ENCODE assay signal across 7 mouse cellular contexts in the genomic region with DNA sequence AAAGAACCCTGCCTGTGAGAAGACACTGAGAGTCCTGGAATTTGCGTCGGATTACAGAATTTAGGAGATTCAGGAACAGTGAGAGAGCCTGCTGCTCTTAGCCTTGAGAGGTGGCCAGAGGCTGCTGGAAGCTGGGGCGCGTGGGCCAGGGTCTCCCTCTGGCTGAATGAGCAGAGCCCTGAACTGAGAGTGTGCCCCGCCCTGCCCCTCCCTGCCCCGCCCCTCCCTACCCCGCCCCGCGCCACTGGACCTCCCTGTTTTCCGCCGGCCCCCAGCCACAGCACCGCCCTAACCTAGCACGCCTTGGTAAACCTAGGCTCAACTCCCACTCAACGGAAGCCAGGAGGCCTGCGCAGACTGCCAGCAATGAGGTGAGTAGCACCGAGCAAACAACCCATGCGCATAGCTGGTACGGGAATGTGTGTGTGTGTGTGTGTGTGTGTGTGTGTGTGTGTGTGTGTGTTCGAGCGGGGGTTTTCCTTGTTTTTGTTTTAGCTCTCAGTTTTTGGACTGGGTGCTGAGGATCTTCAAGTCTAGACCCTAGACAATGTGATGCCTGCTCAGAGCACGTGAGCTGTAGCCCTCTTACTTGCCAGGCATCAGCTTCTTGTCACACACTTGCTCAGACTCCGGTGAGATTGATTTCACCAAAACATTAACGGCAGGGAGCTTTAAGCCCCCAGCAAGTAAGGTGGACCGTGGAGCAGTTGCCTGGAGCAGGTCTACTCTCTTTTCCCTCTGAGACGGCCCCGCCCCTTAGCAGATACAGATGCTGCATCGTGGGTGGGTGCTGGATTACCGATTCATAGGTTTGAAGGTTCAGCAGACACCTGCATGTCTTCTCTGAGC. TPM values are rescaled to one million over a fixed set of nuclear protein-coding genes. Genes with fewer than 3 reads are reported as not detected.
A peak's percentile ranks its signal among the peaks of the same experiment; 100 is the strongest.
DNase-seq lines count a peak whose midpoint lies in the region; ATAC-seq and TF ChIP-seq lines count a peak whose summit lies in the region.

A gene (plus strand): TSS at position 290 of the 849 bp plus-strand sequence.

- WGBS in spleen, adult 2 months = 15% methylated on average over 26 of the region's 28 CpGs
- WGBS in heart, embryonic 16.5 days = 10% methylated on average over 27 of the region's 28 CpGs
- WGBS in limb, embryonic 10.5 days = 11% methylated on average over 28 of the region's 28 CpGs
- WGBS in stomach, embryonic 14.5 days = 7% methylated on average over 25 of the region's 28 CpGs

- TF ChIP-seq POLR2A in spleen, adult 2 months (IDR thresholded peaks at IDR 0.05; ENCODE audit: low read depth, low read length) = no peak

- peak within 1 kb of the TSS; percentile 65 for H3K9ac ChIP-seq in heart, embryonic 16.5 days (ENCODE audit: low read length)
- no peak within 1 kb of the TSS for H3K9ac ChIP-seq in stomach, embryonic 14.5 days (replicated peaks; ENCODE audit: low read depth, low read length)

- H3K36me3 ChIP-seq in spleen, adult 2 months (ENCODE audit: control insufficient read depth, insufficient read depth, low read length) = no peaks in the 10 kb centered on the region
- no peaks in the 10 kb centered on the region for H3K36me3 ChIP-seq in heart, embryonic 16.5 days (ENCODE audit: control insufficient read depth, insufficient read depth)
- no peaks in the 10 kb centered on the region for H3K36me3 ChIP-seq in limb, embryonic 10.5 days
- no peaks in the 10 kb centered on the region for H3K36me3 ChIP-seq in stomach, embryonic 14.5 days (ENCODE audit: control insufficient read depth, insufficient read depth, low read length)

- H3K4me2 ChIP-seq in heart, embryonic 16.5 days (ENCODE audit: low read depth, low read length) = peak within 1 kb of the TSS; percentile 80
- peak within 1 kb of the TSS; percentile 66 for H3K4me2 ChIP-seq in stomach, embryonic 14.5 days (replicated peaks; ENCODE audit: low read depth, low read length)

- H3K27ac ChIP-seq in spleen, adult 2 months (ENCODE audit: insufficient read depth, low read length) = no peak within 1 kb of the TSS
- H3K27ac ChIP-seq in heart, embryonic 16.5 days (ENCODE audit: low read length) = no peak within 1 kb of the TSS
- H3K27ac ChIP-seq in limb, embryonic 10.5 days = peak within 1 kb of the TSS; percentile 63
- no peak within 1 kb of the TSS for H3K27ac ChIP-seq in stomach, embryonic 14.5 days (ENCODE audit: low read length)

- DNase-seq in spleen, adult 2 months (ENCODE audit: low read depth in 1 of 2, low spot score in 2 of 2) = peak in 1 of 2 experiments; percentile 14
- DNase-seq in spleen, postnatal 14 days (ENCODE audit: low spot score in 2 of 2) = no peak
- DNase-seq in c-Kit-positive CD71-negative TER-119-negative erythroid progenitor cells, embryonic 14.5 days (ENCODE audit: low read depth) = peak; percentile 37
- DNase-seq in limb, embryonic 10.5 days (ENCODE audit: low spot score) = peak; percentile 74

- no peak for TF ChIP-seq CTCF in spleen, adult 2 months (IDR thresholded peaks at IDR 0.05; ENCODE audit: extremely low read depth, insufficient read depth, insufficient read length, insufficient replicate concordance)

- H3K4me3 ChIP-seq in spleen, adult 2 months (ENCODE audit: extremely low read depth, insufficient read depth, insufficient read length) = peak within 1 kb of the TSS; percentile 39
- peak within 1 kb of the TSS; percentile 49 for H3K4me3 ChIP-seq in heart, embryonic 16.5 days (ENCODE audit: low read length)
- H3K4me3 ChIP-seq in limb, embryonic 10.5 days = peak within 1 kb of the TSS; percentile 48
- H3K4me3 ChIP-seq in stomach, embryonic 14.5 days (ENCODE audit: low read depth, low read length) = peak within 1 kb of the TSS; percentile 25

- H3K27me3 ChIP-seq in spleen, adult 2 months (ENCODE audit: control insufficient read depth, insufficient read depth, low read length) = no peaks in the 10 kb centered on the region
- H3K27me3 ChIP-seq in heart, embryonic 16.5 days (ENCODE audit: control insufficient read depth, insufficient read depth, low read length) = no peaks in the 10 kb centered on the region
- H3K27me3 ChIP-seq in limb, embryonic 10.5 days (ENCODE audit: low read depth, poor library complexity, severe bottlenecking) = no peaks in the 10 kb centered on the region
- no peaks in the 10 kb centered on the region for H3K27me3 ChIP-seq in stomach, embryonic 14.5 days (ENCODE audit: control insufficient read depth, insufficient read depth, low read length)

- no peaks in the 10 kb centered on the region for H3K9me3 ChIP-seq in heart, embryonic 16.5 days (replicated peaks; ENCODE audit: control insufficient read depth, low read length)
- H3K9me3 ChIP-seq in limb, embryonic 10.5 days (replicated peaks) = no peaks in the 10 kb centered on the region
- no peaks in the 10 kb centered on the region for H3K9me3 ChIP-seq in stomach, embryonic 14.5 days (ENCODE audit: control insufficient read depth, low read depth, low read length)

- H3K4me1 ChIP-seq in spleen, adult 2 months (ENCODE audit: control insufficient read depth, insufficient read depth, insufficient read length) = peaks cover 6% of the 10 kb centered on the region; the same call in 1 of the 2 replicates
- H3K4me1 ChIP-seq in heart, embryonic 16.5 days (ENCODE audit: control insufficient read depth, insufficient read depth, low read length) = peaks cover 7% of the 10 kb centered on the region
- peaks cover 31% of the 10 kb centered on the region for H3K4me1 ChIP-seq in limb, embryonic 10.5 days
- no peaks in the 10 kb centered on the region for H3K4me1 ChIP-seq in stomach, embryonic 14.5 days (ENCODE audit: control insufficient read depth, insufficient read depth, low read length)

- peak; percentile 86 for ATAC-seq in heart, embryonic 16.5 days (replicated peaks; ENCODE audit: extremely low read depth, insufficient read depth, low FRiP score)
- peak; percentile 94 for ATAC-seq in megakaryocyte-erythroid progenitor cell, adult 5-6 weeks (replicated peaks; ENCODE audit: low FRiP score, low TSS enrichment, poor library complexity, severe bottlenecking)
- peak; percentile 91 for ATAC-seq in stomach, embryonic 14.5 days (ENCODE audit: insufficient number of reproducible peaks, insufficient read depth, low FRiP score, low read depth)

RNA-seq across cellular contexts. Expression of the gene that starts here (rescaled TPM):
- polyA plus RNA-seq in spleen, adult 2 months (2012; rRNA removed) = 0.05 and 0.21 TPM in 2 replicates
- 0.29 and 0.51 TPM in 2 replicates for polyA plus RNA-seq in heart, embryonic 16.5 days (2015; fragmentation: Nextera tagmentation; extraction: Ambion mirVana)
- polyA plus RNA-seq in limb, embryonic 10.5 days (2016; fragmentation: Nextera tagmentation; extraction: Ambion mirVana) = 3.9 and 4.1 TPM in 2 replicates
- total RNA-seq in megakaryocyte-erythroid progenitor cell, adult 5-6 weeks (2014; fragmentation: Nextera tagmentation) = 0.04 TPM in 1 of 2 replicates, not detected in the other
- not detected in 2 replicates for total RNA-seq in megakaryocyte-erythroid progenitor cell, adult 5-6 weeks (2017)
- 2.5 and 3.8 TPM in 2 replicates for polyA plus RNA-seq in stomach, embryonic 14.5 days (2014; fragmentation: Nextera tagmentation; extraction: Ambion mirVana)

Comparison
In these comparisons a context has a peak if more than half of its experiments do, and no peak if none do; other contexts are left out.
1. Peak in ATAC-seq, H3K4me3 ChIP-seq, H3K9ac ChIP-seq and H3K4me2 ChIP-seq in heart, embryonic 16.5 days; RNA of the gene not detected or under 1 TPM.
2. Peak in ATAC-seq in megakaryocyte-erythroid progenitor cell, adult 5-6 weeks; RNA of the gene not detected or under 1 TPM.
3. DNase-seq: peak in c-Kit-positive CD71-negative TER-119-negative erythroid progenitor cells, embryonic 14.5 days (single experiment) and limb, embryonic 10.5 days (single experiment); none in spleen, postnatal 14 days (0 of 2).
4. Peak in every context shown above with its lines, with median percentiles within 50 percentile points of each other: H3K4me3 ChIP-seq and ATAC-seq.